Mouse (Mus musculus) effector memory CD4-positive, alpha-beta T cell, adult 7 months (primary cell): ENCODE measurements around the gene Ripply3. TPM values are rescaled to one million over a fixed set of nuclear protein-coding genes. Genes with fewer than 3 reads are reported as not detected.

Experiments
- polyA plus RNA-seq: library from polyadenylated mRNA; unstranded; fragments of 100-300 nt; shearing (Covaris generic); gene quantifications from one replicate; pipeline ENCODE4 v1.2.1, GENCODE M21; 2017

The Ripply3 gene
- polyA plus RNA-seq, result not detected

DNA sequence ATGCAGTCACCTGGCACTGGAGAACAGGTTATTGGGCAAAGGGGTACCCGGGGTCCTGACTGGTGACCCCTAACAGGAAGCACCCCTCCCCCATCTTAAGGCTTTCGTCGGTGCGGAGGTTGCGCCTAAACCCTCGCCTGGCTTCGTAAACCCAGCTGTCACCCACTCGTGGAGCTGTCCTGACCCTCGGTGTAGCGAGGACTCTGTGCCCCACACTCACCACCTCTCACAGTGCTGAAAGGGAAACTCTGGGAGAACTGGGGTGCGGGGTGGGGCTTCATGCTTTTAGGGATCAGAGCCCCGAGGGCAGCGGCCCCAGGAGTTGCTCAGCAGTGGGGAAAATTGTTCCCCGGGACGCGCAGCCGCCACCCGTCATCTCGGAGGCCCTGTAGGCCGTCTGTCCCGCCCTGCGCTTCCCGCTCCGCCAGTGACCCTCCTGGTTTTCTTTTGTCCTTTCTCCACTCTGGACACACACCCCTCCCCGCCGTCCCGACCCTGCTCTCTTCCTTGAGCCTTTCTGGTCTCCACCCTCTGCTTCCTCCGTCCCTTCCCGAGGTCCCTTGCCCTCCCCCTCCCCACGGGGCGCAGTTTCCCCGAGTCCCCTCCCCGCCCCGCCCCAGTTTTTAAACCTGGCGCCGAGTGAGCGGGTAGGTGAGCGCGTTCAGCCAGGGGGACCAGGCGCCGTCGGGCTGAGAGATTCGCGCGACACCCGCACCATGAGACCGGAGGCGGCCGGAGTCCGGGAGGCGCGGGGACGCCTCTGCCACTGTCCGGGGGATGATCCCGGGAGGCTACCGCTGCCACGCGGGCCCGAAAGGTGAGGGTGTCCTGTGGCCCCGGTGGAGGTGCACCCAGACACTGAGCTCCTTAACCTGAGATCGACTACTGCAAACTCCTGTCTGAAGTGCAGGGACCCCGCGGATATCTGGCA lies at the start of gene Ripply3:
Gene Ripply3 (plus strand): TSS at position 640 of the 931 bp plus-strand sequence.

DNA sequence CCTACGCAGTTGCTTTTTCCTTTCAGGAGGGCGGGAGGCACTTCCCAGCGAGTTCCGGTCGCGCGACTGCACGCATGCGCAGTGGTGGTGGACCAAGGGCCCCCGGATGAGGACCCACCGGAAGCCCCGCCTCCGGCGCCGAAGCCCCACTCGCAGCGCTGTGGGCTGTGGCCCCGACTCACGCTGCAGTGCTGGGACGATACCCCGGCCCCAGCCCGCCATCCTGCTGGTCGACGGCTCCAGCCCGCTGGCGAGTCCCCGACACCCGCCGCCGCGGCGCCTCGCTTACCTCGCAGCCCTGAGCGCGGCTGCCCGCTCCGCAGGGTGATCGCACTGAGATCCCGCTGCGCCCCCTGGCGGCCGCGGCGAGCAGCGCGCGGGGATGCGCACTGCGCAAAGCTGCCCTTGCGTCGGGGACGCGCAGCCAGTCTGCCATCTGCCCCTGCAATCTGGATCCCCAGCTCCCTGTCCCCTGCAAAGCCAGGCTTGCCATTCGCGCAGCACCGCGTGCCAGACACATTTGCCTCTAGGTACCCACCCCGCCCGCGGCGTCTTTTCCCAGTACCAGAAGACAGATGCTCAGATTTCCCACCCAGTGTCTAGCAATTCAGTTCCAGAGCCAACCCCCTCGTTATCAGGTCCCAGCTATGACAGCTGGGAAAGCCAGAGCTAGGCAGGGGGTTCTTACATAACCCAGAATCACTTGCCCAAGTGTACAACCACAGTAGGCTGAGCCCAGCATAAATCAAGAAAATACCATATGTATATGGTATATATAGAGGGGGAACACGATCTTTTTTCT lies 14.8 kb upstream of the Ripply3 start, which contains the start of gene Hlcs:
Gene Hlcs (minus strand): TSS at position 343 of the 802 bp plus-strand sequence.

DNA sequence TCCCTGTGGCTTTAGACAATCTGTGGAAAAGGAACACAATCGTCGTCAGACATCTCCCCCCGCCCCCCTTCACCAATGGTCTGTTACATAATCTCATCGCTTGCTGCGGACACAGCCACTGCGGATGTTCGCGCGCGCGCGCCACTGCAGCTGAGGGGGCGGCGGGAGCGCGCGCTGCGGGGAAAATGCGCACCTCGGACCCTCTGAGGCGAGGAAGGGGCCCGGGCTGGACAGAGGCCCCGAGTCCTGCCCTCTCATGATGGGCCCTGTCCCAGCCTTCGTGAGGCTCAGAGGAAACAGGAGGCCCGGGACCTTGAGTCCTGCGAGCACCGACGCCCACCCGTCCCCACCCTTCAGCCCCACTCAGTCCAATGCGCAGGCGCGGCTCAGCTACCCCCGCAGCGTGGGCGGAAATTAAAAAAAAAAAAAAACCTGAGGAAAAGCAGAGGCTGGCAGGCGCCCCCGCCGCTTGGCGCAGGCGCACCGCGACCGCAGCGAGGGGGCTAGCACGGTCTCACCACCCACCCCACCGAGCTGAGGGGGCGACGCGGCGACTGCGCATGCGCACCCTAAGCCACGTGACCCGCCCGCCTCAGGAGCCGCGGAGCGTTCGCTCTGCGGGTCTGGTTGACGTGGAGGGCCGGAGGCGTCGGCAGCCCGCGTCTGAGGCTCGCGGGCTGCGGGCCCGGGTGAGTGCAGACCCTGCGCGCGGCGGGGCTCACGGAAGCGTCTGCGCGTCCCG lies 42.1 kb downstream of the Ripply3 start, which contains the start of gene Ttc3:
Gene Ttc3 (plus strand): TSS at position 446 of the 742 bp plus-strand sequence.

DNA sequence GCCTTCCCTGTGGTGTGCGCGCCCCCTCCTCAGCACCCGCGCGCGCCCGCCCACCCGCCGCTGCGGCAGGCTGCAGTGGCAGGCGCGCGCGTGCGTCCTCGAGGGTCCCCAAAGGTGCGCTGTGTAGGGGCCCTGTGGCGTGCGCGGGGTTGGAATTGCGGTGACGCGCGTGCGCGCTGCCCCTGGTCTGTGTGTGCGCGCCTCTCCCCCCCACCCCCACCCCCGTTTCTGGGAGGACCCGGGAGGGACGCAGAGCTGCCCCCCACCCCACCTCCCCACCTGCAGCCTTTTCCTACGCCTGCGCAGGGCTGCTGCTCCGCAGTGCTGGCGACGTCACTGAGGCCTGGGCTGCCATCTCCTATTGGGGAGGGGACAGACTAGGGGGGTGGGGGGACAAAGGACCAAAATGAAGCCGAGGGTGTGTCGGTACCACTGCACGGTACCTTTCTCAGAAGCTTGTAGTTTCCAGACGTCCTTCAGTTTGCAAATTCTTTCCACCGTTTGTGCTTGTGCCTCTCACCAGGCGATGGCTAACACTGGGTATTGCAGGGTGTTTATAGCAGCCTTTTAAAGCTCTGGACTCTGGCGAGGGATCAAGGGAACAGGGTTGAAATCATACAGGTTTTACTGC lies 43.2 kb downstream of the Ripply3 start, which contains the start of gene Pigp:
Gene Pigp (minus strand): TSS at position 542 of the 631 bp plus-strand sequence.

Other genes starting within 250 kb of the Ripply3 start
- 0.28 TPM for gene Sim2, start 243.5 kb upstream of the Ripply3 start, polyA plus RNA-seq
- gene Hlcs, start 14.8 kb upstream of the Ripply3 start, polyA plus RNA-seq, result 16.3 TPM
- gene Ttc3, start 42.2 kb downstream of the Ripply3 start, polyA plus RNA-seq, result 36.6 TPM
- 57.2 TPM for gene Pigp, start 43.4 kb downstream of the Ripply3 start, polyA plus RNA-seq
- gene Vps26c, start 198.4 kb downstream of the Ripply3 start, polyA plus RNA-seq, result 24.0 TPM
- 49.8 TPM for gene Dyrk1a, start 241.6 kb downstream of the Ripply3 start, polyA plus RNA-seq